Mouse (Mus musculus) thymus, adult 2 months (tissue): ENCODE measurements at regions not wholly inside any gene's neighbourhood (a gene's known extent, or its start where the extent isn't known, plus 50 kb on each side); places are given as distances from the start of the nearest gene placed in this dataset.

Experiments used
- CTCF ChIP-seq: fragments of 200-500 bp; IDR thresholded peaks from 2 replicates; pipeline ENCODE4 v1.5.1; 2012; ENCODE audit warnings: mild to moderate bottlenecking, control low read depth, low read length, moderate library complexity, borderline replicate concordance; ENCODE audit not compliant: control insufficient read depth, poor library complexity, insufficient read depth; ENCODE audit errors: extremely low read depth
- POLR2A ChIP-seq: fragments of 200-500 bp; IDR thresholded peaks from 2 replicates; pipeline ENCODE4 v1.6.1; 2012; ENCODE audit warnings: mild to moderate bottlenecking, low read length, control low read depth, moderate library complexity; ENCODE audit not compliant: control insufficient read depth, poor library complexity, insufficient read depth; ENCODE audit errors: extremely low read depth

DNA sequence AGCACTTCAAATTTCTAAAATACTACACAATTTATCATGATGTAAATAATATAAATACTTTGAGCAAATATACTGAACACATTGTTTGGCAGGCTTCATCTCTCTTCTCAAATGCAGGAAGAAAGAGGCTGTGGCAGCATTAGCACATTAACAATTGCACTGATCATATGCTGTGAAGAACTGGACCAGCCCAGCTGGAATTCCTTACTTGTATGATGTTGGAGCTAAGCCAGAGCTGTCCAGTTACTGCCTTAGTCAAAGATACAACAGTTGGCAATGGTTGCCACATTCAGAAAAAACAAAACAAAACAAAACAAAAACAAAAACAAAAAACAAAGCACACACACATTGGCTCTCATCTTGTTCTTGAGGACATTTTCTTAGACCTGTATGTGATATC, 369.0 kb downstream of the Bmper start:
- TF ChIP-seq CTCF = no peak
- no peak for TF ChIP-seq POLR2A
